In the genomic region with DNA sequence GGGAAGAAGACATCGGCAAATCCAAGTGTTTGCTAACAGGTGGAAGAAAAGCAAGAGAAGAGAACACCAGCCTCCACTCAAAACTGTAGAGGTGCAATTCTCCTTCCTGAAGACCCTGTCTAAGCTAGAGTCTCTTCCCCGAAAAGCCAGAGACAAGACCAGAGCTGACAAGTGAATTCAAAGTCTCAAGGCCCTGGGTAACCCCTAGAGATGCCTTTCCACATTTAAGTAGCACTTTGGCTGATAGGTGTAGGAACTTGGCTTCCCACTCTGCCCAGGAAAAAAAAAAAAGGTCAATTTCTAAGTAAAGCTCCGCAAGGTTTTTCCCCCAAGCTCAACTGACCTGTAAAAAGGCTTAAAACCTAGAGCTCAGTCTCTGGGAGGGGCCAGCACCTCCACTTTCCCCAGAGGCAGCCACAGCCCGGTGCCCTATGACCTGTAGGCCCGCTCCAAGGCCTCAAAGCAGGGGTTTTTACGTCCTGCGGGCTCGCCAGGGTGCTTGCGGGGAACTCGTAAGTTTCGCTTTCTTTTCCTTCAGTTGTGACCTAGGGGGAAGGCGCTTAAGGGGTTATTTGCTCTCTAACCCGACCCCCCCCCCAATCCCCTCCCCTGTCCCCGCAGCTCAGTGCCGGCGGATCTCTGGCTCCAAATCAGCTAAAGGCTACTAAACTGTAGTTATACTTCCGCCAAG, we compare ENCODE assay signal across 9 mouse cellular contexts. TPM values are rescaled to one million over a fixed set of nuclear protein-coding genes. Genes with fewer than 3 reads are reported as not detected.
DNase-seq lines count a peak whose midpoint lies in the region; ATAC-seq lines count a peak whose summit lies in the region.
"Had no signal": no experiment of that assay in that cellular context is flagged by ENCODE, and none has a peak within 500 bp of the region (broad histone marks: within the 10 kb centered on the region; RNA-seq: fewer than 3 reads in every experiment).

No protein-coding gene starts in this region.

- H3K27me3 ChIP-seq in kidney, embryonic 16.5 days (ENCODE audit: insufficient read depth, low read length) = peaks cover 96% of the 10 kb centered on the region
- peaks cover 86% of the 10 kb centered on the region for H3K27me3 ChIP-seq in hindbrain, embryonic 11.5 days (ENCODE audit: control insufficient read depth, insufficient read depth, low read length)
- peaks cover 100% of the 10 kb centered on the region for H3K27me3 ChIP-seq in liver, embryonic 15.5 days

- H3K4me2 ChIP-seq in kidney, embryonic 16.5 days (replicated peaks; ENCODE audit: low read depth, low read length) = peak overlapping the region; percentile 63
- 0 out of 2 replicates have a peak overlapping the region, but pooled peaks have one; percentile 3 for H3K4me2 ChIP-seq in hindbrain, embryonic 11.5 days (replicated peaks; ENCODE audit: low read depth, low read length)
- H3K4me2 ChIP-seq in liver, embryonic 15.5 days = peak overlapping the region; percentile 35; the same call in 1 of the 2 replicates

- no peaks in the 10 kb centered on the region for H3K36me3 ChIP-seq in kidney, embryonic 16.5 days (ENCODE audit: insufficient read depth, low read length)
- no peaks in the 10 kb centered on the region for H3K36me3 ChIP-seq in hindbrain, embryonic 11.5 days (ENCODE audit: control insufficient read depth, insufficient read depth, low read length)
- H3K36me3 ChIP-seq in liver, embryonic 15.5 days (replicated peaks) = no peaks in the 10 kb centered on the region

- peak; percentile 45 for DNase-seq in embryo, embryonic 10.5 days (ENCODE audit: low spot score)
- no peak for DNase-seq in embryo, embryonic 10 days (ENCODE audit: low spot score)
- DNase-seq in kidney, adult 9 months = no peak
- peak; percentile 53 for DNase-seq in hindbrain, embryonic 11.5 days (ENCODE audit: low spot score)
- DNase-seq in cerebellum, adult 11-12 months = no peak
- no peak for DNase-seq in T-cell, adult 2 months (ENCODE audit: low spot score)
- DNase-seq: gastrocnemius, postnatal 25 days had no signal

- peak overlapping the region; percentile 41 for H3K4me3 ChIP-seq in kidney, embryonic 16.5 days (ENCODE audit: low read length)
- no peak overlapping the region for H3K4me3 ChIP-seq in hindbrain, embryonic 11.5 days (ENCODE audit: low read depth, low read length)
- peak overlapping the region; percentile 5; the same call in 1 of the 2 replicates for H3K4me3 ChIP-seq in liver, embryonic 15.5 days (replicated peaks)

- ATAC-seq in kidney, embryonic 16.5 days (ENCODE audit: low FRiP score, low TSS enrichment) = no peak
- no peak for ATAC-seq in hindbrain, embryonic 11.5 days (ENCODE audit: low FRiP score)
- ATAC-seq in liver, embryonic 15.5 days (ENCODE audit: insufficient read depth) = no peak

- peak overlapping the region; percentile 43 for H3K9ac ChIP-seq in kidney, embryonic 16.5 days (replicated peaks; ENCODE audit: low read length)
- H3K9ac ChIP-seq in hindbrain, embryonic 11.5 days (ENCODE audit: low read depth, low read length) = no peak overlapping the region
- H3K9ac ChIP-seq in liver, embryonic 15.5 days = no peak overlapping the region

- no peaks in the 10 kb centered on the region for H3K9me3 ChIP-seq in kidney, embryonic 16.5 days (ENCODE audit: low read length)
- H3K9me3 ChIP-seq in hindbrain, embryonic 11.5 days (ENCODE audit: control insufficient read depth, low read length) = no peaks in the 10 kb centered on the region
- H3K9me3 ChIP-seq in liver, embryonic 15.5 days (replicated peaks) = no peaks in the 10 kb centered on the region

- H3K4me1 ChIP-seq in kidney, embryonic 16.5 days (ENCODE audit: insufficient read depth, low read length) = peaks cover 25% of the 10 kb centered on the region
- H3K4me1 ChIP-seq in hindbrain, embryonic 11.5 days (replicated peaks; ENCODE audit: control insufficient read depth, insufficient read depth, low read length) = no peaks in the 10 kb centered on the region; the same call in 1 of the 2 replicates
- H3K4me1 ChIP-seq in liver, embryonic 15.5 days (replicated peaks) = peaks cover 8% of the 10 kb centered on the region

- WGBS in kidney, embryonic 16.5 days = 3% methylated on average over 17 of the region's 17 CpGs
- 3% methylated on average over 17 of the region's 17 CpGs for WGBS in hindbrain, embryonic 11.5 days
- WGBS in liver, embryonic 15.5 days (ENCODE audit: insufficient replicate concordance) = 9% methylated on average over 17 of the region's 17 CpGs

- H3K27ac ChIP-seq in kidney, embryonic 16.5 days (ENCODE audit: low read length) = peak overlapping the region; percentile 44
- no peak overlapping the region for H3K27ac ChIP-seq in hindbrain, embryonic 11.5 days (ENCODE audit: low read depth, low read length)
- H3K27ac ChIP-seq in liver, embryonic 15.5 days (replicated peaks) = no peak overlapping the region

RNA-seq across cellular contexts. Expression of gene Tfap2a, which starts 2.6 kb away (rescaled TPM):
- 2.4 and 3.2 TPM in 2 replicates for polyA plus RNA-seq in kidney, embryonic 16.5 days (2015; fragmentation: Nextera tagmentation; extraction: Ambion mirVana)
- polyA plus RNA-seq in hindbrain, embryonic 11.5 days (2014; fragmentation: Nextera tagmentation; extraction: Ambion mirVana) = 15.5 and 20.6 TPM in 2 replicates
- not detected in 2 replicates for polyA plus RNA-seq in liver, embryonic 15.5 days (2015; fragmentation: Nextera tagmentation; extraction: Ambion mirVana)

Comparison
In these comparisons a context has a peak if more than half of its experiments do, and no peak if none do; other contexts are left out.
1. DNase-seq: peak in embryo, embryonic 10.5 days (single experiment) and hindbrain, embryonic 11.5 days (single experiment); none in embryo, embryonic 10 days (single experiment), kidney, adult 9 months (single experiment), cerebellum, adult 11-12 months (single experiment) and T-cell, adult 2 months (single experiment).
2. H3K4me2 ChIP-seq: peak in every context shown above with its lines; median percentile 63 in kidney, embryonic 16.5 days; 35 in liver, embryonic 15.5 days; 3 in hindbrain, embryonic 11.5 days.